Mouse (Mus musculus): ENCODE measurements around the gene Senp1.

Gene Senp1

DNA sequence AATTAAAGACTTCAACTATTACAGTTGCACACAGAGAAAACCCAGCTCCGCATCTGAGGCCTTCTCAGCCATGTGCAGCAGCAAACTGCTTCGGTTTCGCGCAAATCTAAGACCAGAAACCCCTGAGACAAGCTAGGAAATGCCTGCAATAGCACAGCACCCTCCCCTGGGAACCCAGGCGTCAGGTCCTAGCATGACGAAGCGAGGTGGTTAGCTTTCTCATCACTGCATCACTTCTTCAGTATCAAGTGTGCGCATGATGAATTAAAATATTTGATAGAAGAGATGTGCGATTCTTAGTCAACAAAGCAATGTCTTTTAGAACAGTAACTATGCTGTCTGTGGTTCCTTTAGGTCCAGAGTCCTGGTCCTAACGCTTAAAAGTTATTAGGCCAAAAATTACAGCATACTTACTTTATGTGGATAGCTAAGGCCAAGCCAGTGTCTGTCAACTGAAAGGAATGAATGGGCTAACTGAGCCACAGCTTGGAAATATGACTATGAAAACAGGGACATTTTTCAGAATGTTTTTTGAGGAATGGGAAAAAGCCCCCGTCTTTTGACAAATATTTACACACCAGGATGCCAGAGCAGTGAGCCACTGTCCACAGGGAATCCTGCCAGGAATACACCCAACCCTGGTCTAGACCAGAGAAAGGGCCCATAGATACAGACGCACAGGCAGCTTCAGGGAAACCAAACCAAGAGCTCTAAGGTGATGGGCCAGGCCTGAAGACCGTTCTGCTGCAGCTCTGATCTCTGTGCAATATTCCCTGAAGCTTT lies 44.4 kb downstream of the Senp1 start:
- no peak for DNase-seq (ENCODE audit: extremely low read depth, low read depth, low spot score)

DNA sequence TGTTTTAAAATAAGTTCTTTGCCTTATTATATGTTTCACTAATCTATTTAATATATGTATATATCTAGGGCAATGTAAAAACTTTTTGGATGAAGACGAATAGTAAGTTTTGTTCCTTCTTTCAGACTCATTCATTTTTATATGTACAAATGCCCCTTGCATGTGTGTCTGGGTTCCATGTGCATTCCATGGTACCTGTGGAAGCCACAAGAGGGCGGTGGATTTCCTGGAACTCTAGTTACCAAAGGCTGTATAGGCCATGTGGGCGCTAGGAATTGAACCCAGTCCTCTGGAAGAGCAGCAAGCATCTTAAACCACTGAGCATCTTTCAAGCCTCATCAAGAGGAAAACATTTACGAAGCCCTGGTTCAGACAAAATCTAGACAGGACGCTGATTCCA lies 49.2 kb downstream of the Senp1 start:
- DNase-seq (ENCODE audit: extremely low read depth, low read depth, low spot score) = no peak

DNA sequence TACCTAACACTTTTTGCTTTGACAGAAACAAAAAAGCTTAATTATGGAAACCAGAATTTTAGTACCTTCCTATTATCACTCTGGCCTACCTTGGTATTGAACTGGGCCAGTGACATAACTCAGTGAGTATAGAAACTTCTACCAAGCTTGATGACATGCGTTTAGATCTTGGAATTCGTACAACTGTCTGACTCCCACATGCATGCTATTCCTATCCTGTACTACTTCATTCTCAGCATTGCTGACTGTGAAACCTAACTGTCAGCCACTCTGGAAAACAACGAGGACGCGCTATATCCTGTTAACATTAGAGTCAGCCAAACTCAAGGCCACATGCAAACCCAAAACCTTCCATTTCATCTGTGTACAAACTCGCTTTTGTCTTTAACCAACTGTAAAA lies 49.6 kb downstream of the Senp1 start:
- no peak for DNase-seq (ENCODE audit: extremely low read depth, low read depth, low spot score)

DNA sequence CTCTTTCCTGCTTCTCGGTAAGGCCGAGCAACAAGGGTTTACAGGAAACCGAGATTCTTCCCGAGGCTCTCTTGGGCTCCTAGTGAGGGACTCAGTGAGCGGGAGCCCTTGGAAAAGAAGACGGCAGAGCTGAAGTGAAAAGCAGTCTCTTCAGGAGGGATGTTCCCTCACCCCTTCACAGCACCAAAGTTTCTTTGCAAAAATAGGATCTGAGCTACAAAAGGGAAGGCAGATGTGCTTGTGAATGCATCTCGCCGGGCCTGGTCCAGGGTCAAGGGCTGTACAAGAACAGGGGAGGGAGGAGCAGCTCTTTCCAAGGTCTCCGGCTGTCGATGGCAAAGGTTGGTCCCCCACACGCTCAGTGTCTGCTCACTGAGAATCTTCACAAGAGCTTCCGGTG lies 51.0 kb downstream of the Senp1 start:
- no peak for DNase-seq (ENCODE audit: extremely low read depth, low read depth, low spot score)

DNA sequence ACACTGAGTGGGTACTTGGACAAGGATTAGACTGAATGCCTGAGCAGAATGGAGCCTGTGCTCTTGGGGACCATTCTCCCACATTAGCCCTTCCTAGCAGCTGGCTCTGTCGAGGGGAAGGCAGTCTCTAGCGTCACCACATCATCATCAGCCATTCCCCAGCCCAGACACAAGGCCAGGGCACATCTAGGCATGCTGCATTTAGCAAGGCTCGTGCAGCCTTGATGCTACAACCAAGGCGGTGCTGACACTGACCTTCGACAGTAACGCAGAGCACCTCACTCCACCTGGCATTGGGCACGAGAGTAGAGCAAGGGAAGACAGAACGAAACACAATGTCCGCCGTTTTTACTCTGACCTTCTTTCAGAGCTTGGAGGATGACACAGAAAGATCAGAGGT lies 53.9 kb downstream of the Senp1 start:
- no peak for DNase-seq (ENCODE audit: extremely low read depth, low read depth, low spot score)

DNA sequence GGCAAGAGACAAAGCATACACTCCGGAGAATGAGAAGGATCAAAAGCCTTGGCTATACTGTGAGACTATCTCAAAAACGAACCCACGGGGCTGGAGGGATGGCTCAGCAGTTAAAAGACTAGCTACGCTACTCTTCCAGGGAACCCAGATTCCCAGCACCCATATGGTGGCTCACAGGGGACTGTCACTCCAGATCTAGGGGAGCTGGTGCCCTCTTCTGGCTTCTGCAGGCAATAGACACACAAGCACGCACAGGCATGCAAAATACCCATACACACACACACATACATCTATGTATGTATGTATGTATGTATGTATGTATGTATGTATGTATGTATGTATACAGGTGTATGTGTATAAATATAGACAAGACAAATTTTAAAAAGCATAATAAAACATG lies 57.0 kb downstream of the Senp1 start:
- DNase-seq (ENCODE audit: extremely low read depth, low read depth, low spot score) = no peak

DNA sequence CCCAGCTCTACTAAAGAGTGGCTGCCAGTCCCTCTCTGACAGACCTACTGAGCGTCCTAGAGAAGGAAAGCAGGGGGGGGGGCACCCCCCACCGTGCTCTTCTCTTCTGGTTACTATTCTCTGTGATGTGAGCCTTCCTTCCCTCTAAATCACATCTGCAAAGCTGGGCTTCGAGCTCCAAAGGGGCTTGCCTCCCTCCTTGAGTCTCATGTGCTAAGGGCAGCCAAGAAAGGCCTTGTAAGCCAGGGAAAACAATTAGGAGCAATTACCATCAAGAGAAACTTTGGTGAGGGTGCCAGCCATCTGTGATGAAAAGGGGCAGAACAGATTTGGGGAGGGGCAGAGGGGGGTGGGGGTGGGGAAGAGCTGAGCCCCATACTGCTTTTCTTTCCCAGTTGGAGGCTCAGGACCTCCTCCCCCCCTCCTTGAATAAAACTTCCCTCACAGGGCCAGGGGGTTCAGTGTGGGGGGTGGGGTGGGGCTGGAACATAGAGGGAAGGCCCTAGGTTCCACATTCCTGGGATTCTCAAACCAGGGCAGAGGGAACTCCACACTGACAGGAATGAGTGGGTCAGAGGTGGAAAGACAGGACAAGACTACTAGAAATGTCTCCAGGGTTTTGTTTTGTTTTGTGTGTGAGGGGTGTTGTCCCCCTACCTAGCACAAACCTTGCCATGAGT lies 58.3 kb downstream of the Senp1 start:
- DNase-seq (ENCODE audit: extremely low read depth, low read depth, low spot score) = no peak

DNA sequence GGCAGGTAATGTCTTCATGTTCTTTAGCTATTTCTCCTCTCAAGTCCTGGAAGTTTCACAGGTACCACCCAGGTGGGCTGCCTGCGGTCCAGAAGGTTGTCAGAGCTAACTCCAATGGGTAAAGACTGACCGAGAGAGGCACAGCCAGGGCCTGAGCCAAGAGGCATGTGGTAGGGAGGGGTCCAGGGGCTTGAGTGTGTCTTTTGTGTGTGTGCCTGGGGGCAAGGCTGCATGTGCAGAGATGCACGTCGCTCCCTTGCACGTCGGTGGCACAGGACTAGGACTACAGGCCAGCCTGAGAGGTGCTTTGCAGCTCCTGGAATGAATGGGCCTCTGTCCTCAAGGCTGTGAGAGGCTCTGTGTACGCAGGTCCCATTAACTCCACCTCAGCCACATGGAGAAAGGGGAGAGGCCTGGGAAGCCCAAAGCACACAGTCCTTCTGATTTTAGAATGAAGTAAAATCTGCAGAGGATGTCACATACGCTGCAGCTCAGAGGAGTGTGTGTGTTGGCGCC lies 60.3 kb downstream of the Senp1 start:
- DNase-seq (ENCODE audit: extremely low read depth, low read depth, low spot score) = no peak

DNA sequence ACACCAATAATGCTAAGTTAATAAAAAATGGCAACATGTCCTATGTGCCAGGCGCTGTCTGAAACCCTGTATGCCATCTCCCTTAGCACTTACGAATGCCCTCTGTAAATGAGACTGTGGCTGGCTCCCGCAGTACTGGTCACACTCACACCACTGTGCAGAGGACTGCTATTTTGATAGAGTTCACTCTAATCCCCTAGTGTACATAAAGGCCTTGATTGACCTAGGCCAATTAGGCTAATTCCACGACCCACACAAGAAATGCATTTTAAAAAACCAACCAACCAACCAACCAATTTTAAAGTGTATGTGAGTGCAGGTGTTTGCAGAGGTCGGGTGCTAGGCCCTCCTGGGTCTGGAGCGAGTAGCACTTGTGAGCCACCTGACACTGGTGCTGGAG lies 63.7 kb downstream of the Senp1 start:
- DNase-seq (ENCODE audit: extremely low read depth, low read depth, low spot score) = no peak

DNA sequence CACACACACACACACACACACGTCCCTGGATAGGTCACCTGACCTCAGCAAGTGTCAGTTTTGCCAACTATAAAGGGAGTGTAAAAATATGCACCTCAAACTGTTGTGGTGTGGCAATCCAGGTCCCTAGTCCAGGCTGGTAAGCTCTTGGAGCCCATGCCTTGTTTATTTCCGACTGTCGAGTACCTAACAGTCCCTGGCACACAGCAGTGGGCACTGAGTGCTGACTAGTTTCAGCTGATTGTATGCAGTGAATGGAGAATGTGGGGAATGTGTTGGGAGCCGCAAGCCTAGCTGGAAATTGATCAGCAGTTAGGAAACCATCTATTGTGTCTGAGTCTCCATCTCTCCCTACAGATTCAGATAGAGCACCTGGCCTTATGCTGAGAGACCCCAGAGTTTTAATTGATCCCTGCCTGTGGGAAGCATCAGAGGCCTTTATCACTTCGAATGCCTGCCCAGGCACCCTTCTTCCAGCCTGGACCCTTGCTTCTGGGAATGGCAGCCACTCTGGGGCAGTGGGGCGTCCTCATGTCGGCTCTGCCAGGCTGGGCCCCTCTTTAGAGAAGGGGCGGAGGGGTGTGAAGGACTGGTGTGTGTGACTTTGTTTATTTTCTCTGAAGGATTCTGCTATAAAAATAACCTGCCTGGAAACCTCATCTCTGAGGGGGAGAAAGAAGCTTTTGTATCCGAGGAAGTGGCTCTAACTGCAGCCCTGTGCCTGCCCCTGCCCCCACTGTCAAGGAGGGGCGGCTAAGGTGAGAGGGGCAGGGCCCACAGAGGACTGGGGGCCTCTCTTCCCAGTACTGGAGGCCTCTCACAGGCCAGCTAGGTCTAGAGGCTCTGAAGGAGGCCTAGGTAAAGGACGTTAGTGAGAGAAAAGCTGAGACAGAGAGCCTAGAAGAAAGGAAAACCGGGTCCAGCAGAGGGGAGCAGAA lies 66.3 kb downstream of the Senp1 start:
- DNase-seq (ENCODE audit: extremely low read depth, low read depth, low spot score) = no peak

DNA sequence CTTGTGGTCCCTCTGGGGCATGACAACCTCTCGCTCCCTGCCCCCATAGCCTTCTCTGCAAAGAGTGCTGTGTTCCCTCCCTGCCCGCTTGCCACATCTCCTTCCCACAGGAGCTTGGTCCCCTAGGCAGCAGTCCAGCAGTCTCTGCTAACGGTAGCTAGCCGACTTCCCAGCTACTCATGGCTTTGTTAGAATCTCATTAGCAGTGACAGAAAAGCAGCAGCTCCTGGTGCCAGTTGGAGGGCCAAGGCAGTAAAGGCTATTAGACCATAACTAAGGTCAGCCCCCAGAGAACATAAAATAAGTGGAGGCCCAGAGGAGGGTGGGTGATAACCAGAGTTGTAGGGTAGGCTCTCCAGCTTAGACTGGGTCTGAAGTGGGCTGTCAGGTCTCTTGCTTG lies 67.9 kb downstream of the Senp1 start:
- no peak for DNase-seq (ENCODE audit: extremely low read depth, low read depth, low spot score)

DNA sequence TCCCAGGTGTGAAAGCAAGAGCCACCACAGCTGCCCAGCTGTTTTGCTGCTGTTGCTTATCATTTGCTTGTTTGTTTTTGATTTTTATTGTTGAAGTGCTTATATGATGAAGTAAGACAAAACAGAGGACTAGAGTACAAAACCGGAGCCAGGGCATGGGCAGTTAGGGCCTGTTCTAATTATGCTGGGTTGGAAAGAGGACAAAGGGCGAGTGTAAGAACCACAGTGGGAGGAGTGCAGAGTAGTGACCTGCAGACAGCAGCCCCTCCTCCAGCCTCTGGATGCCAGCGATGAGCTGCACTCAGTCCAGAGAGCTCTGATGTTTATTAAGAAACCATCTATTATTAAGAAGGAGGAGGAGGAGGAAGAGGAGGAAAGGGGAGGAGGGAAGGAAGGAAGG lies 70.4 kb downstream of the Senp1 start:
- no peak for DNase-seq (ENCODE audit: extremely low read depth, low read depth, low spot score)

DNA sequence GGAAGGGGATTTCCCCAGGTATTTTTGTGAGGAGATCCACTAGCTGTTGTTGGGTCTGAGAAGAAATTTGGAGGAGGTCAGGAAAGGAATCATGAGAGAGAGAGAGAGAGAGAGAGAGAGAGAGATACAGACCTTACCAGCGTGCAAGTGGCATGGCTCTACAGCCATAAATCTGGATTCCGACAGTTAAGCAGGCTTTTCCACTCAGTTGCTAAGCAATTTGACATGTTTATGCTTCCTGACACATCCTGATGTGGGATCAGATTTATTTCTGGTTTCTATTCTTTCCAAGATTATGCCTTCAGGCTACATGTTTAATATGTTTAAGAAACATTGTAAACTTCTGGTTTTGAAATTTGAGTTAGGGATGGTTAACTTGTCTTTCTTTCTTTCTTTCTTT lies 71.7 kb downstream of the Senp1 start:
- no peak for DNase-seq (ENCODE audit: extremely low read depth, low read depth, low spot score)

DNA sequence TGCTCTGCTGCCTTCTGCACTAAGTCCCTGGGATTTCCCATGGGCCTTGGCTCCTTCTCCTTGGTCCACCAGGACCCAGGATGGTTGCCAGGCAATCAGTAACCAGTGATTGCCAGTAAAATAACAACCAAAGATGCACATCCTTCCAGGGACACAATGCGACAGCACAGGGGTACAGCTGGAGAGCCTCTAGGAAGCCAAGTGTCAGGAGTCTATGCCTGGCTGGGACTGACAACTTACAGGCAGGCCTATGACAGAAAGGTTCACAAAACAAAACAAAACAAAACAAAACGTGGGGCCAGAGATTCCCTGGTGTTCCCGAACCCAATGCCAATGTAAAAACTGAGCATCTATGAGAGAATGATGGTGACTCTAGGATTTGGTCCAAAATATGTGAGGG lies 74.5 kb downstream of the Senp1 start:
- no peak for DNase-seq (ENCODE audit: extremely low read depth, low read depth, low spot score)

DNA sequence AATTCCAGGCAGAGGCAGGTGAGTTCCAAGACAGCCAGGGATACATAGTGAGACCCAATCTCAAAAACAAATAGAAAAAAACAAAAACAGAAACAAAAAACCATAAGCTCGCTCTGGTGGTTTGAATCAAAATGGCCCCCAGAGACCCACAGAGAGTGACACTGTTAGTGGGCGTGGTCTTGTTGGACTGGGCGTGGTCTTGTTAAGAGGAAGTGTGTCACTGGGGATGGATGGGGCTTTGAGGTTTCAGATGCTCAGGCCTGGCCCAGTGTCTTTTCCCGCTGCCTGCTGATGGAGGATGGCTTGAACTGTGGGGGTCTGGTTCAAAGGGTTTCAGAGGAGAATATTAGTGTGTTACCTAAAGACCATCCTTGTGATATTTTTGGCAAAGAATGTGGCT lies 75.6 kb downstream of the Senp1 start:
- no peak for DNase-seq (ENCODE audit: extremely low read depth, low read depth, low spot score)

DNA sequence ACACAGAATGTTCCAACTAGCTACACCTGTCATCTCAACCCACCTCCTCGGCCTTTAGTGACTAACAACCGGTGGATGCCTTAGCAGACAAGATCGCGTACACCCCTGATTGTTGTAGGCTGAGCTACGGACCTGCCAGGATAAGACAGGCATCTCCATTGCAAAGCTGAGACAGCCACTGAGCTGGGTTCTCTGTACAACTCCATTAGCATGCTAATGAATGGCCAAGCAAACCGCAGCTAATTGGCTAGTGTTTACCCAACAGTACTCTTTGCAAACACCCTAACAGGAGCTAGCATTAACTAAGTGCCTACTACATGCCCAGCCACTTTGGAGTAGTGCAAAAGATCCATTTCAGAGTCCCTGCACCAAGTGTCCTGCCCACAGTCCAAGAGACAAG lies 80.7 kb downstream of the Senp1 start:
- DNase-seq (ENCODE audit: extremely low read depth, low read depth, low spot score) = no peak

DNA sequence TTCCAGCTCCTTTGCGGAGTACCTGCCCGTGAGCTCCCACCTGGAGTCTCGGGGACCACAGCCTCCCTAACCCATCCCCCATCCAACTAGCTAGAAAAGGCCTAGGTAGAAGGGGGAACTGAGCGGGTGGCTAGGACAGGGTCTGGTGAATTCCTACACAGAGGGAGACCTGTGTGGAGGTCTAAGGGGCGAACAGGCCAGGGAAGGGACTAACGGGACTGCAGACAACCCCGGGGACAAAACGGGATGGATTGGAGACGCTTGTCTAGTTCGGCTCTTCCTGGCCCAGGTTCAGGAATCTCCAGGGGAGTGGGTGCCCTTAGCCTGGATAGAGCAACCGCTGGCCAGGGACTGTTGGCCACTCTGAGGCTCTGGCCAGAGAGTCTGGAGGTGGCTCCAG lies 88.4 kb downstream of the Senp1 start:
- no peak for DNase-seq (ENCODE audit: extremely low read depth, low read depth, low spot score)

DNA sequence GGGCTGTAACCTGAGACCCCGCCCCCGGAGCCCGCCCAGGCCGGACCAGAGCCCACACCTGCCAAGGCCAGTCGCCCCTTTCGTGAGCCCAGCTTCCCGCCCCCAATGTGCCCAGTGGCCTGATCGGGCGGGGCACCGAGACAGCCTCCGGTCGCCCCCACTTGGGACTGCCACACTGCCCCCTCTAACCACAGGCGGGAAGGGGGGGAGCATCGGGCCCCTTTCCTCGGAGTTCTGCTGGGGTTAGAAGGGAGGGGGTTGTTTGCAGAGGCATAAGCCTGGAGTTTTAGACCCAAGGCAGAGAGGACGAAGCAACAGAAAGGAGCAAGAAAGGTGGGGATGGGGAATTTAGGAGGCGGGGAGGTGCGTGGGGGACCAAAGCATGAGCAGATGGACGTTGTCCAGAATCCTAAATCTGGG lies 88.8 kb downstream of the Senp1 start:
- DNase-seq (ENCODE audit: extremely low read depth, low read depth, low spot score) = no peak

DNA sequence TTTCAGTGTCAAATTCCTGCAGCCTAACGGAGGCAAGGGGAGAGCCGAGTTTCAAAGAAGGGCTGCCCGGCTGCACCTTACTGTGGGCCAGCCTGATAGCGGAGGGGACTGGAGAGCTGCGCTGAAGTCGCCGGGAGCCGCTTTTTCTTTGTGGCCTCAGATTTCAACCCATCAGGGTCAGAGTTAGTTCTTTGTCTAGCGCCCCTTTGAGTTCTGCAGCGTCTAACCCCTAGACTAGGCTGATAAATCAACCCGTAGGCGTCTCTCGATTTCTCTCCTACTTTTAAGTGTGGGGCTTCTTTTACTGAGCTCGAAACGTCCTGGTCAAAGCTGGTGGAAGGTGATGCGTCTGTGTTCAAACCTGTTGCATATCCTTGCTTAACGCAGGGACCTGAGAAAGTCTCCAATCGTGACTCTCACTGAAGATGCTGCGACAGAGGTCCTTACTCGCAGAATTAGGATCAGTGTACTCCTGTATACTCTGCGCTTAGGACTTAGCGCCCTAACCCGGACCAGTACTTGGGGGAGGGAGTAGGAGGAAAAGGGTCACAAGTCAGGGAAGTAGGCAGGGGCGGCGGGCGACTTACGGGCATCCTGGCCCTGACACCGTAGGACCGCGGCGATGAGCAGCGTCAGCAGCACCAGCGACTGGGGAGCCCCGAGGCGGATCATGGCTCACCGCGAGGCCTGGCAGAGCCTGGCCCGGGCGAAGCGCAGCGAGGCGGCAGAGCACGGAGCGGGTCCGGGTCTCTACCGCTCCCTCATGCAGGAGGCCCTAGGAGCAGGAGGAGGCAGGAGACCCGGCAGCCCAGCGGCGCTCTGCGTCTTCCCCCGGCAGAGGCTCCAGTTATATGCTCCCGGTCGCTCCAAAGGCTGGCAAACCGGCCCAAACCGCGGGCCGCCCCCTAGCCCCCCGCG lies 89.5 kb downstream of the Senp1 start, which contains the start of gene Col2a1:
TSS of gene Col2a1 (minus strand) at position 874 of the 918 bp plus-strand sequence.
- DNase-seq (ENCODE audit: extremely low read depth, low read depth, low spot score) = no peak

All from fat pad, adult 2 months (tissue).